Mouse (Mus musculus): ENCODE results near the gene Fam45a. TPM values are rescaled to one million over a fixed set of nuclear protein-coding genes. Genes with fewer than 3 reads are reported as not detected.

Gene Fam45a
- total and polyA plus RNA-seq, 2 experiments, result 6.4 to 23.9 TPM

DNA sequence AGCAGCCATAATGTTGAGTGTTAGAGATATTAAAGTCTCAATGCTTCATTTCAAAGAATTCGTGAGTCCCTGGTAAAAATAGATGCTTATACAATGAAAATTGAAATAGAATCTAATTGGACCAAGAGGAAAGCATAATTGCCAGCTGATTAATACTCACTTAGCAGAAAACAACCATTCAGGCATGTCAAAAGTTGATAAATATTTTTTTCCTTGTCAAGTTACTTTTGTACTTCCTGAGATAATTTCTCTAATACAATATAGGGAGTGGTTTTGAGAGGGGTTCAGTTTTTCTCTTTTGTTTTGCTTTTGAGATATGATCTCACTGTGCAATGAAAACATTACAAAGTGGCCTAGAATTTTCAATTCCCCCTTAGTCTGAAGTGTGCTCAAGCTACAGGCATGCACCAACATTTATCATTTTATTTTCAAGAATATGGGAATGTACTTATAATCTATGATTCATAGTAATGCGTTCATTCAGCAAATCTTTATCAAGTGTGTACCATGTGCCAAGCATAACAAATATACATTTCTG is 18.1 kb upstream of the Fam45a start:
- no peak for DNase-seq (ENCODE audit: extremely low read depth, low read depth, low spot score)
- peaks cover 6% of the 10 kb centered on the region for H3K4me1 ChIP-seq (ENCODE audit: control insufficient read depth, insufficient read depth, low read length)
- 87% methylated on average over 2 of the region's 2 CpGs for WGBS
- H3K27me3 ChIP-seq (ENCODE audit: control insufficient read depth, insufficient read depth, low read length), result no peaks in the 10 kb centered on the region
- H3K79me2 ChIP-seq (ENCODE audit: control insufficient read depth, insufficient read depth, low read length), result peaks cover 10% of the 10 kb centered on the region
- no peaks in the 10 kb centered on the region for H3K36me3 ChIP-seq (ENCODE audit: control insufficient read depth, insufficient read depth, low read length)
- H3K27ac ChIP-seq (replicated peaks; ENCODE audit: insufficient read depth, low read depth, low read length), result no peak overlapping the region
- H3K4me3 ChIP-seq (ENCODE audit: insufficient read depth, low read depth, low read length), result no peak overlapping the region
- no peak overlapping the region for H3K9ac ChIP-seq (ENCODE audit: low read depth, low read length)
- no peak for TF ChIP-seq POLR2A (IDR thresholded peaks at IDR 0.05; ENCODE audit: extremely low read depth, insufficient read depth, low read length)
- no peak for TF ChIP-seq CTCF (IDR thresholded peaks at IDR 0.05; ENCODE audit: low read depth, low read length)

DNA sequence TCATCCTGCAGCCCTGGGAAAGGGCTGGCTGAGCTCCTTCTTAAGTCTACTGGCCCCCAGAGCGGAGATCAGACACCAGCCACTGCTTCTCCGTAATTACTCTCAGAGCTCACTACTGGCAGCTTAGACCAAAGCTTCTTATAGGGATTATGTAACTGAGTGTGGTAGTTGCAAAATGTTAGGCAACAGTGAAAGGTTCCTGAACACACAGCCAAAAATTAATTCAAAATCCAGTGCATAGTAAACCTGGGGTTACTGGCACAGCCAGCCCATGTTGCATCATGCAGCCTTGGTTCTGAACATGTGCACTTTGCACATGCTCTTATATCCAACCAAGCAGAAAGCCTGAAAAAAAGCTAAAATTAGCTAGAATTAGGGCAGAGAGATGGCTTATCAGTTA is 16.1 kb upstream of the Fam45a start:
- peak; percentile 99 for DNase-seq (ENCODE audit: extremely low read depth, low read depth, low spot score)
- Histone ChIP-seq H3K9ac (ENCODE audit: low read depth, low read length) (0 out of 2 replicates have a peak overlapping the region, but pooled peaks have one; percentile 58), H3K36me3 (ENCODE audit: control insufficient read depth, insufficient read depth, low read length) (no peaks in the 10 kb centered on the region), H3K27me3 (ENCODE audit: control insufficient read depth, insufficient read depth, low read length) (no peaks in the 10 kb centered on the region), H3K79me2 (ENCODE audit: control insufficient read depth, insufficient read depth, low read length) (peaks cover under 1% of the 10 kb centered on the region), H3K4me3 (ENCODE audit: insufficient read depth, low read depth, low read length) (no peak overlapping the region), H3K27ac (replicated peaks; ENCODE audit: insufficient read depth, low read depth, low read length) (peak overlapping the region; percentile 84), H3K4me1 (ENCODE audit: control insufficient read depth, insufficient read depth, low read length) (peaks cover 5% of the 10 kb centered on the region; the same call in 1 of the 2 replicates)
- WGBS, result 21% methylated on average over 2 of the region's 2 CpGs
- TF ChIP-seq CTCF (IDR thresholded peaks at IDR 0.05; ENCODE audit: low read depth, low read length), result no peak
- TF ChIP-seq POLR2A (IDR thresholded peaks at IDR 0.05; ENCODE audit: extremely low read depth, insufficient read depth, low read length), result no peak

DNA sequence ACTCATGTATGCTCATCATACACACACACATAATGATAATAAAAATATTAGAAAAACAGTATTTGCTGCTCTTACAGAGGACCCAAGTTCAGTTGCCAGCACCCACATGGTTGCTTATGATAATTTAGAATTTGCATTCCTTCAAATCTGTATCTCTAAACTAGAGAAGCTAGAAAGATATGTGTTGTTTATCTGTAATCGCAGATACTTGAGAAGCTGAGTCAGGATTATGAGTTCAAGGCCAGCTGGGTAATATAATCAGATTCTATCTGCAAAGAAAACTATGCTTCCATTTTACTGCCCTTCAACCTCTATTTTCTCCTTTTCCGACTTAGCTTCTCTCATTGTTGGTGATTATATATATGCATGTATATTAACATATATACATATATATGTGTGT is 14.0 kb upstream of the Fam45a start:
- no peaks in the 10 kb centered on the region for H3K27me3 ChIP-seq (ENCODE audit: control insufficient read depth, insufficient read depth, low read length)
- peaks cover 1% of the 10 kb centered on the region; the same call in 1 of the 2 replicates for H3K4me1 ChIP-seq (ENCODE audit: control insufficient read depth, insufficient read depth, low read length)
- H3K79me2 ChIP-seq (ENCODE audit: control insufficient read depth, insufficient read depth, low read length), result no peaks in the 10 kb centered on the region
- H3K9ac ChIP-seq (ENCODE audit: low read depth, low read length), result no peak overlapping the region
- WGBS, result 99% methylated on average over 2 of the region's 2 CpGs
- H3K4me3 ChIP-seq (ENCODE audit: insufficient read depth, low read depth, low read length), result no peak overlapping the region
- DNase-seq (ENCODE audit: extremely low read depth, low read depth, low spot score), result no peak
- TF ChIP-seq CTCF (IDR thresholded peaks at IDR 0.05; ENCODE audit: low read depth, low read length) (no peak), POLR2A (IDR thresholded peaks at IDR 0.05; ENCODE audit: extremely low read depth, insufficient read depth, low read length) (no peak)
- no peaks in the 10 kb centered on the region for H3K36me3 ChIP-seq (ENCODE audit: control insufficient read depth, insufficient read depth, low read length)
- no peak overlapping the region for H3K27ac ChIP-seq (replicated peaks; ENCODE audit: insufficient read depth, low read depth, low read length)

DNA sequence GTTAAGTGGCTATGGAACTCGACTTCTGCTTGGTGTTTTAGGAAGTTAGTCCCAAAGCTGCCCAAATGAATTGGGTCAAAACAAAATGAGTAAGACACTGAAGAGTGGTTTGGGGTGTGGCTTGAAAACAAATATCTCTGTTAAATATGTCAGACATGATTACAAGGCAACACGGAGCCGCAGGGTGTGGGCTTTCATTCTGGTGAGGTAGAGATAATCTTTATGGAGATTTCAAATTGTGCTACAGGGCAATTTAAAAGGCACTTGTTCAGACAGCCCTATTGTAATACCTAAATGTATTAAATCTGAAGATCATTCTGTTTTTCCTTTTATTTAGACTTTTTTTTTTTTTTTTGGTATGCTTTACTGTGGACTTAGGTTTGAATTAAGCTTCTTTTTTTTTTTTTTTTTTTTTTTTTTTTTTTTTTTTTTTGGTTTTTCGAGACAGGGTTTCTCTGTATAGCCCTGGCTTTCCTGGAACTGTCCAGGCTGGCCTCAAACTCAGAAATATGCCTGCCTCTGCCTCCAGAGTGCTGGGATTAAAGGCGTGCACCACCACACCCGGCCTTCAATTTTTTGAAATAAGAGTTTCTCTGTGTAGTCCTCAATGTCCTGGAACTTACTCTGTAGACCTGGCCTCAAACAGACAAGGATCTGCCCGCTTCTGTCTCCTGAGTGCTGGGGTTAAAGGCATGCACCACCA is 11.4 kb upstream of the Fam45a start:
- no peak for TF ChIP-seq CTCF (IDR thresholded peaks at IDR 0.05; ENCODE audit: low read depth, low read length)
- no peak for TF ChIP-seq POLR2A (IDR thresholded peaks at IDR 0.05; ENCODE audit: extremely low read depth, insufficient read depth, low read length)
- Histone ChIP-seq H3K4me3 (ENCODE audit: insufficient read depth, low read depth, low read length) (no peak overlapping the region), H3K36me3 (ENCODE audit: control insufficient read depth, insufficient read depth, low read length) (no peaks in the 10 kb centered on the region), H3K27me3 (ENCODE audit: control insufficient read depth, insufficient read depth, low read length) (no peaks in the 10 kb centered on the region), H3K79me2 (ENCODE audit: control insufficient read depth, insufficient read depth, low read length) (no peaks in the 10 kb centered on the region), H3K9ac (ENCODE audit: low read depth, low read length) (no peak overlapping the region), H3K27ac (replicated peaks; ENCODE audit: insufficient read depth, low read depth, low read length) (no peak overlapping the region), H3K4me1 (ENCODE audit: control insufficient read depth, insufficient read depth, low read length) (peaks cover 1% of the 10 kb centered on the region; the same call in 1 of the 2 replicates)
- WGBS, result 80% methylated on average over 7 of the region's 7 CpGs
- DNase-seq (ENCODE audit: extremely low read depth, low read depth, low spot score), result no peak

DNA sequence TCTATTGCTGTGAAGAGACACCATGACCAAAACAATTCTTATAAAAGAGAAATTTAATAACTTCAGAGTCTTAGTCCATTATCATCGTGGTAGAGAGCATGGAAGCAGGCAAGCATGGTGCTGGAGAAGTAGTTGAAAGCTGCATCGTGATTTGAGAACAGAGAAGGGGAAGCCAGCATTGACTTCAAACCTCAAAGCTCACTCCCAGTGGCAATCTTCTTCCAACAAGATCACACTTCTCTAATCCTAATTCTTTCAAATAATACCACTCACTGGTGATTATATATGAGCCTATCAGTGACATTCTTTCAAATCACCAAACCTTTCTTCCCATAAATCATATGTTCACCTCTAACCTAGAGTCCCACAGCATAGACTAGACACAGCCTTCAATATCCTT is 6.5 kb upstream of the Fam45a start:
- Histone ChIP-seq H3K36me3 (ENCODE audit: control insufficient read depth, insufficient read depth, low read length) (no peaks in the 10 kb centered on the region), H3K9ac (ENCODE audit: low read depth, low read length) (no peak overlapping the region), H3K27me3 (ENCODE audit: control insufficient read depth, insufficient read depth, low read length) (no peaks in the 10 kb centered on the region), H3K4me1 (ENCODE audit: control insufficient read depth, insufficient read depth, low read length) (no peaks in the 10 kb centered on the region), H3K27ac (replicated peaks; ENCODE audit: insufficient read depth, low read depth, low read length) (no peak overlapping the region), H3K79me2 (ENCODE audit: control insufficient read depth, insufficient read depth, low read length) (no peaks in the 10 kb centered on the region), H3K4me3 (ENCODE audit: insufficient read depth, low read depth, low read length) (no peak overlapping the region)
- whole genome bisulfite sequencing, result 69% methylated on average over 2 of the region's 2 CpGs
- no peak for TF ChIP-seq POLR2A (IDR thresholded peaks at IDR 0.05; ENCODE audit: extremely low read depth, insufficient read depth, low read length)
- DNase-seq (ENCODE audit: extremely low read depth, low read depth, low spot score), result no peak

DNA sequence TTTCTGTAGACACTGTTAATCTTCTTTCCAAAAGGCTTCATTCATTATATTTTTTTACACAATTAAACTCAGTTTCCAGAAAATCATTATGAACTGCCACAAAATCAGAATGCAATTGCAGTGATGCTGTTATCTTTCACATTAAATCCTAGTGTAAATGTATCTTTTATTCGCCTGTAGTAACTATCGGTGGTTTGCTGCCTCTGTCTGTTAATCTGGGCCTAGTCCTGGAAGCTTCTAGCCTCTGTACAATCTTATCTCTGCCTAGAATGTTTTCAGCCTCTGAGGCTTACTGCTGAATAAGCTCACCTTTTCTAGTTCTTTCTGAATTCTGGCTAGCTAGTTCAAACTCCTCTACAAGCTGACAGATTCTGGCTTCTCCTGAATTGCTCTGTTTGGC is 1.5 kb upstream of the Fam45a start:
- Histone ChIP-seq H3K4me3 (ENCODE audit: insufficient read depth, low read depth, low read length) (no peak overlapping the region), H3K27ac (replicated peaks; ENCODE audit: insufficient read depth, low read depth, low read length) (no peak overlapping the region), H3K4me1 (ENCODE audit: control insufficient read depth, insufficient read depth, low read length) (peaks cover 3% of the 10 kb centered on the region; the same call in 1 of the 2 replicates), H3K36me3 (ENCODE audit: control insufficient read depth, insufficient read depth, low read length) (peaks cover 4% of the 10 kb centered on the region; the same call in 1 of the 2 replicates), H3K27me3 (ENCODE audit: control insufficient read depth, insufficient read depth, low read length) (no peaks in the 10 kb centered on the region), H3K79me2 (ENCODE audit: control insufficient read depth, insufficient read depth, low read length) (0 out of 2 replicates have a peak, but pooled peaks cover 3% of the 10 kb centered on the region), H3K9ac (ENCODE audit: low read depth, low read length) (no peak overlapping the region)
- TF ChIP-seq CTCF (IDR thresholded peaks at IDR 0.05; ENCODE audit: low read depth, low read length), result no peak
- 99% methylated on average over 2 of the region's 2 CpGs for WGBS
- no peak for DNase-seq (ENCODE audit: extremely low read depth, low read depth, low spot score)

Measured in liver, adult 2 months (tissue).